Mouse (Mus musculus) ES-E14 (cell line): ENCODE data around the gene Abcg8. TPM values are rescaled to one million over a fixed set of nuclear protein-coding genes. Genes with fewer than 3 reads are reported as not detected.

Source experiments
- DNase-seq: peaks from one replicate; pipeline ENCODE4 v3.0.0-alpha.2; 2013; ENCODE audit warnings: low read depth, low spot score
- H3K27ac ChIP-seq: 2 replicates; pipeline ENCODE4 v1.5.1; 2012; ENCODE audit warnings: low read depth, mild to moderate bottlenecking, low read length, moderate library complexity, mixed read lengths; ENCODE audit not compliant: poor library complexity, insufficient read depth, severe bottlenecking
- H3K36me3 ChIP-seq: 2 replicates; pipeline ENCODE4 v1.6.1; 2012; ENCODE audit warnings: mild to moderate bottlenecking, low read length, moderate library complexity, mixed read lengths; ENCODE audit not compliant: control insufficient read depth, poor library complexity, insufficient read depth, severe bottlenecking
- H3K4me1 ChIP-seq, 2 experiments: fragments of 150-350 bp in 1 of 2; sonication (generic) in 1 of 2; 2 replicates each; pipeline ENCODE4 v1.6.1; 2012; ENCODE audit warnings: low read length in 2 of 2, mild to moderate bottlenecking in 1 of 2, mixed read lengths in 1 of 2; ENCODE audit not compliant: control insufficient read depth in 2 of 2, insufficient read depth in 2 of 2, poor library complexity in 1 of 2
- H3K4me3 ChIP-seq, 2 experiments: fragments of 150-350 bp in 1 of 2; sonication (generic) in 1 of 2; 2 replicates each; pipeline ENCODE4 v1.5.1; 2012; ENCODE audit warnings: low read length in 2 of 2, low read depth in 1 of 2, mild to moderate bottlenecking in 1 of 2, mixed read lengths in 1 of 2; ENCODE audit not compliant: insufficient read depth in 1 of 2, poor library complexity in 1 of 2, severe bottlenecking in 1 of 2
- H3K9ac ChIP-seq: 2 replicates; pipeline ENCODE4 v1.6.1; 2012; ENCODE audit warnings: low read depth, mild to moderate bottlenecking, low read length, mixed read lengths; ENCODE audit not compliant: poor library complexity, insufficient read depth, severe bottlenecking
- H3K9me3 ChIP-seq: fragments of 150-350 bp; sonication (generic); 2 replicates; pipeline ENCODE4 v1.6.1; 2012; ENCODE audit warnings: low read depth, mild to moderate bottlenecking, low read length; ENCODE audit not compliant: control insufficient read depth, insufficient read depth
- CHD2 ChIP-seq: IDR thresholded peaks from 2 replicates; pipeline ENCODE4 v1.6.1; 2014; ENCODE audit warnings: mild to moderate bottlenecking, low read depth, low read length, inconsistent platforms
- HCFC1 ChIP-seq: IDR thresholded peaks from 2 replicates; pipeline ENCODE4 v1.6.1; 2012; ENCODE audit warnings: low read length, inconsistent platforms, borderline replicate concordance; ENCODE audit not compliant: insufficient read depth
- MAFK ChIP-seq: IDR thresholded peaks from 2 replicates; pipeline ENCODE4 v1.6.1; 2014; ENCODE audit warnings: mild to moderate bottlenecking, low read depth, low read length, inconsistent platforms; ENCODE audit not compliant: insufficient read depth
- ZC3H11A ChIP-seq: IDR thresholded peaks from 2 replicates; pipeline ENCODE4 v1.6.1; 2012; ENCODE audit warnings: low read depth, mild to moderate bottlenecking, inconsistent platforms, low read length, borderline replicate concordance
- ZNF384 ChIP-seq: IDR thresholded peaks from 2 replicates; pipeline ENCODE4 v1.6.1; 2012; ENCODE audit warnings: low read depth, low read length, inconsistent platforms
- in situ Hi-C, 2 experiments: fragments of 600-800 bp; cut with MboI; formaldehyde crosslinking; loops; one replicate each; pipeline ENCODE4 v1.15.1; 2025; ENCODE audit warnings: low sequenced_read_pairs in 2 of 2, inconsistent platforms in 1 of 2; ENCODE audit not compliant: unreplicated experiment in 2 of 2
- total RNA-seq: library from RNA; depleted of rRNA; stranded (reverse); fragments of 300-350 nt; gene quantifications from 2 replicates; pipeline ENCODE4 v1.2.3, GENCODE M21; 2012

The Abcg8 gene
- total RNA-seq, 1 experiment, result 0.09 TPM

- Histone ChIP-seq H3K9me3 (no peaks in the 10 kb centered on the region), H3K27ac (no peak overlapping the region), H3K4me1 (peaks cover 0 to 15% of the 10 kb centered on the region in 2 experiments; a peak in 2 of 4 replicates), H3K36me3 (no peaks in the 10 kb centered on the region), H3K9ac (no peak overlapping the region), H3K4me3 (no peak overlapping the region)
- no peak for TF ChIP-seq CHD2
- no peak for TF ChIP-seq ZC3H11A
- no peak for TF ChIP-seq ZNF384
- TF ChIP-seq MAFK, result no peak
- TF ChIP-seq HCFC1, result no peak
- DNase-seq, result no peak
- in situ Hi-C loops, result no loop called here
Measured at GRCm38 (mm10) chr17:84642324-84642723, 33.8 kb upstream of the Abcg8 start.

- in situ Hi-C loops, result no loop called here
- Histone ChIP-seq H3K27ac (no peak overlapping the region), H3K9ac (no peak overlapping the region), H3K4me3 (no peak overlapping the region), H3K9me3 (no peaks in the 10 kb centered on the region), H3K36me3 (no peaks in the 10 kb centered on the region), H3K4me1 (peaks cover 0 to 13% of the 10 kb centered on the region in 2 experiments; a peak in 2 of 4 replicates)
- TF ChIP-seq CHD2 (no peak), ZC3H11A (no peak), ZNF384 (no peak), MAFK (no peak), HCFC1 (no peak)
- no peak for DNase-seq
Measured at GRCm38 (mm10) chr17:84644292-84645050, 31.6 kb upstream of the Abcg8 start.

DNA sequence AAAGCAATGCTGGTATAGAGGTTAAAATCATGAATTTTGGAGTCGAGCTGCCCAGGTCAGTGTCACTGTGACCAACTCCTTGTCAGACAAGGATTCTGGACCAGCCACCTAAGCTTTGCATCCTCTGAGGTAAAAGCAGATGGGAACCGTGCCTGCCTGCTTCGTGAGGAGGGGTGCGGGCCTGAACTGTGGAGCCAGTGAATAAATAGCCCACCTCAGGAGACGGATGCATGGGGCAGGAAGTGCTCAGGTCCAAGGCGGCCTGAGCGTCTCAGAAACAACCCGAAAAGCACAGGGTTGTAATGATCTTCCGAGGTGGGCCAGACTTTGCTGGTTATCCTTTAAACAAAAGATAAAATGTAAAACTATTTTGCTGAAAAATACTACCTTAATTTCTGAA, 31.0 kb upstream of the Abcg8 start:
- H3K4me3 ChIP-seq, result no peak overlapping the region
- peaks cover 0 to 13% of the 10 kb centered on the region in 2 experiments; a peak in 2 of 4 replicates for H3K4me1 ChIP-seq
- H3K36me3 ChIP-seq, result no peaks in the 10 kb centered on the region
- TF ChIP-seq CHD2 (no peak), MAFK (no peak), ZC3H11A (no peak), HCFC1 (no peak), ZNF384 (no peak)
- in situ Hi-C loops, result no loop called here
- no peak for DNase-seq
- no peak overlapping the region for H3K27ac ChIP-seq
- no peak overlapping the region for H3K9ac ChIP-seq
- no peaks in the 10 kb centered on the region for H3K9me3 ChIP-seq

GRCm38 (mm10) chr17:84645894-84646293, 30.2 kb upstream of the Abcg8 start:
- Histone ChIP-seq H3K9ac (no peak overlapping the region), H3K36me3 (no peaks in the 10 kb centered on the region), H3K4me3 (no peak overlapping the region), H3K9me3 (no peaks in the 10 kb centered on the region), H3K27ac (no peak overlapping the region), H3K4me1 (peaks cover 0 to 13% of the 10 kb centered on the region in 2 experiments; a peak in 2 of 4 replicates)
- in situ Hi-C loops, result no loop called here
- TF ChIP-seq ZC3H11A (no peak), MAFK (no peak), ZNF384 (no peak), CHD2 (no peak), HCFC1 (no peak)
- no peak for DNase-seq
